ENCODE assay signal across 25 mouse cellular contexts in genomic region chr3:104636491-104636890, GRCm38 (mm10). TPM values are rescaled to one million over a fixed set of nuclear protein-coding genes. Genes with fewer than 3 reads are reported as not detected.
DNase-seq lines count a peak whose midpoint lies in the region; ATAC-seq and TF ChIP-seq lines count a peak whose summit lies in the region.
"Had no signal": no experiment of that assay in that cellular context is flagged by ENCODE, and none has a peak within 500 bp of the region (broad histone marks: within the 10 kb centered on the region; RNA-seq: fewer than 3 reads in every experiment).

No protein-coding gene starts in this region.

- H3K9me3 ChIP-seq in erythroblast, embryonic 14.5 days (ENCODE audit: control insufficient read depth, low read length), result no peaks in the 10 kb centered on the region
- no peaks in the 10 kb centered on the region for H3K9me3 ChIP-seq in lung, embryonic 14.5 days (ENCODE audit: low read depth, low read length)
- H3K9me3 ChIP-seq in liver, embryonic 14.5 days (ENCODE audit: control insufficient read depth, low read length), result no peaks in the 10 kb centered on the region
- no peaks in the 10 kb centered on the region for H3K9me3 ChIP-seq in neural tube, embryonic 15.5 days (replicated peaks)
- H3K9me3 ChIP-seq: forebrain, embryonic 10.5 days; hindbrain, embryonic 10.5 days; intestine, embryonic 15.5 days; megakaryocyte, embryonic 14.5 days; midbrain, embryonic 12.5 days; neural tube, embryonic 13.5 days had no signal

- no peak for TF ChIP-seq POLR2A in lung, adult 2 months (IDR thresholded peaks at IDR 0.05; ENCODE audit: borderline replicate concordance, extremely low read depth, low read depth, low read length)

- no peak for ATAC-seq in erythroblast, adult 5-6 weeks (replicated peaks; ENCODE audit: low FRiP score, poor library complexity, severe bottlenecking)
- no peak for ATAC-seq in lung, embryonic 14.5 days (ENCODE audit: insufficient read depth)
- no peak for ATAC-seq in liver, embryonic 14.5 days (ENCODE audit: insufficient read depth)
- ATAC-seq in neural tube, embryonic 15.5 days (ENCODE audit: low FRiP score), result no peak
- ATAC-seq: forebrain, embryonic 16.5 days; hindbrain, embryonic 16.5 days; intestine, embryonic 15.5 days had no signal

- peaks cover 56% of the 10 kb centered on the region for H3K36me3 ChIP-seq in erythroblast, embryonic 14.5 days (ENCODE audit: control insufficient read depth)
- H3K36me3 ChIP-seq in lung, embryonic 14.5 days (ENCODE audit: insufficient read depth), result no peaks in the 10 kb centered on the region
- H3K36me3 ChIP-seq in liver, embryonic 14.5 days (replicated peaks; ENCODE audit: control insufficient read depth, insufficient read depth, low read depth), result no peaks in the 10 kb centered on the region; the same call in 1 of the 2 replicates
- H3K36me3 ChIP-seq in neural tube, embryonic 15.5 days, result no peaks in the 10 kb centered on the region
- H3K36me3 ChIP-seq: intestine, embryonic 15.5 days; midbrain, embryonic 12.5 days; neural tube, embryonic 13.5 days had no signal

- H3K4me1 ChIP-seq in erythroblast, embryonic 14.5 days (ENCODE audit: control insufficient read depth), result peaks cover 71% of the 10 kb centered on the region
- no peaks in the 10 kb centered on the region for H3K4me1 ChIP-seq in lung, embryonic 14.5 days (ENCODE audit: insufficient read depth)
- H3K4me1 ChIP-seq in lung, adult 2 months (ENCODE audit: control insufficient read depth, insufficient read depth, low read length), result peaks cover 3% of the 10 kb centered on the region; the same call in 1 of the 2 replicates
- H3K4me1 ChIP-seq in liver, embryonic 14.5 days (replicated peaks; ENCODE audit: control insufficient read depth in 2 of 2, insufficient read depth in 2 of 2, low read length in 1 of 2), result peaks cover 33 to 42% of the 10 kb centered on the region in 2 experiments
- H3K4me1 ChIP-seq in neural tube, embryonic 15.5 days, result peaks cover 19% of the 10 kb centered on the region

- WGBS in lung, embryonic 14.5 days, result 81% methylated on average over 2 of the region's 2 CpGs
- 76% methylated on average over 2 of the region's 2 CpGs for WGBS in lung, adult 2 months
- 47% methylated on average over 2 of the region's 2 CpGs for WGBS in liver, embryonic 14.5 days (ENCODE audit: insufficient replicate concordance)
- 85% methylated on average over 2 of the region's 2 CpGs for WGBS in neural tube, embryonic 15.5 days

- H3K4me3 ChIP-seq in erythroblast, embryonic 14.5 days (replicated peaks), result peak overlapping the region; percentile 100
- no peak overlapping the region for H3K4me3 ChIP-seq in lung, embryonic 14.5 days (ENCODE audit: low read depth, low read length)
- H3K4me3 ChIP-seq in lung, adult 2 months (replicated peaks; ENCODE audit: extremely low read depth, low read depth, low read length), result no peak overlapping the region
- H3K4me3 ChIP-seq in liver, embryonic 14.5 days (ENCODE audit: insufficient read depth in 1 of 2, low read depth in 2 of 2, low read length in 2 of 2), result peak overlapping the region in 1 of 2 experiments; percentile 76; a peak in 3 of 4 replicates
- H3K4me3 ChIP-seq in neural tube, embryonic 15.5 days (replicated peaks), result no peak overlapping the region
- H3K4me3 ChIP-seq: hindbrain, embryonic 10.5 days; intestine, embryonic 15.5 days; midbrain, embryonic 12.5 days; neural tube, embryonic 13.5 days had no signal

- DNase-seq in lung, embryonic 14.5 days, result no peak
- DNase-seq in lung, adult 2 months, result no peak
- DNase-seq in liver, embryonic 14.5 days (ENCODE audit: low read depth in 3 of 3, low spot score in 3 of 3), result no peak
- no peak for DNase-seq in frontal cortex, postnatal 36 days (ENCODE audit: low spot score in 2 of 2)
- no peak for DNase-seq in testis, postnatal 10 days (ENCODE audit: low spot score)
- DNase-seq: adrenal gland, adult 2 months; cerebellum, postnatal 36 days; gastrocnemius, postnatal 10 days; heart, postnatal 10 days; kidney, adult 2 months; kidney, postnatal 36 days; layer of hippocampus, postnatal 36 days; left cerebral cortex, postnatal 4 days; lung, postnatal 4 days had no signal

- TF ChIP-seq CTCF in lung, embryonic 14.5 days (IDR thresholded peaks at IDR 0.05; ENCODE audit: low read depth), result no peak
- TF ChIP-seq CTCF in lung, adult 2 months (IDR thresholded peaks at IDR 0.05; ENCODE audit: insufficient read depth, low read length), result no peak
- TF ChIP-seq CTCF in liver, embryonic 14.5 days (IDR thresholded peaks at IDR 0.05; ENCODE audit: low read depth), result no peak

- no peak for TF ChIP-seq EP300 in liver, embryonic 14.5 days (IDR thresholded peaks at IDR 0.05; ENCODE audit: low read depth)

- H3K9ac ChIP-seq in lung, embryonic 14.5 days, result no peak overlapping the region
- peak overlapping the region; percentile 98 for H3K9ac ChIP-seq in liver, embryonic 14.5 days (replicated peaks)
- no peak overlapping the region for H3K9ac ChIP-seq in neural tube, embryonic 15.5 days (replicated peaks)
- H3K9ac ChIP-seq: intestine, embryonic 15.5 days; midbrain, embryonic 12.5 days; neural tube, embryonic 13.5 days had no signal

- H3K4me2 ChIP-seq in lung, embryonic 14.5 days, result peak overlapping the region; percentile 96; the same call in 1 of the 2 replicates
- H3K4me2 ChIP-seq in liver, embryonic 14.5 days (ENCODE audit: low read depth), result peak overlapping the region; percentile 82
- no peak overlapping the region for H3K4me2 ChIP-seq in neural tube, embryonic 15.5 days
- H3K4me2 ChIP-seq: midbrain, embryonic 12.5 days; neural tube, embryonic 13.5 days had no signal

- H3K27ac ChIP-seq in lung, embryonic 14.5 days (ENCODE audit: low read depth), result no peak overlapping the region
- H3K27ac ChIP-seq in liver, embryonic 14.5 days, result peak overlapping the region; percentile 85
- no peak overlapping the region for H3K27ac ChIP-seq in neural tube, embryonic 15.5 days (replicated peaks)
- H3K27ac ChIP-seq: forebrain, embryonic 10.5 days; hindbrain, embryonic 10.5 days; intestine, embryonic 15.5 days; midbrain, embryonic 12.5 days; neural tube, embryonic 13.5 days had no signal

- no peaks in the 10 kb centered on the region for H3K27me3 ChIP-seq in erythroblast, embryonic 14.5 days (ENCODE audit: control insufficient read depth)
- no peaks in the 10 kb centered on the region for H3K27me3 ChIP-seq in lung, embryonic 14.5 days (ENCODE audit: insufficient read depth, low read length)
- no peaks in the 10 kb centered on the region for H3K27me3 ChIP-seq in liver, embryonic 14.5 days (ENCODE audit: control insufficient read depth, insufficient read depth, low read length)
- H3K27me3 ChIP-seq in neural tube, embryonic 15.5 days (replicated peaks), result no peaks in the 10 kb centered on the region
- H3K27me3 ChIP-seq: intestine, embryonic 15.5 days; megakaryocyte, embryonic 14.5 days had no signal

RNA-seq across cellular contexts. Expression of gene Slc16a1, which starts 2.0 kb away (rescaled TPM):
- 12.8 and 18.6 TPM in 2 replicates for polyA plus RNA-seq in erythroblast, embryonic 14.5 days (2012)
- total RNA-seq in erythroblast, adult 5-6 weeks (2015; ENCODE audit: low replicate concordance), result 342 and 346 TPM in 2 replicates
- 603 and 703 TPM in 2 replicates for total RNA-seq in erythroblast, adult 5-6 weeks (2017; ENCODE audit: low replicate concordance)
- 31.0 and 33.4 TPM in 2 replicates for polyA plus RNA-seq in lung, embryonic 14.5 days (2014; fragmentation: Nextera tagmentation; extraction: Ambion mirVana)
- polyA plus RNA-seq in lung, adult 2 months (2012; rRNA removed), result 14.5 and 15.7 TPM in 2 replicates
- polyA plus RNA-seq in liver, embryonic 14.5 days (2012; rRNA removed), result 34.1 and 38.6 TPM in 2 replicates
- 83.8 and 93.9 TPM in 2 replicates for polyA plus RNA-seq in liver, embryonic 14.5 days (2014; fragmentation: Nextera tagmentation; extraction: Ambion mirVana)
- 10.5 and 16.8 TPM in 2 replicates for polyA plus RNA-seq in neural tube, embryonic 15.5 days (2015; fragmentation: Nextera tagmentation; extraction: Ambion mirVana)
